Mouse (Mus musculus) megakaryocyte-erythroid progenitor cell, adult 5-6 weeks (primary cell): ENCODE results near the gene Aoc2. TPM values are rescaled to one million over a fixed set of nuclear protein-coding genes. Genes with fewer than 3 reads are reported as not detected.

Experiments
- ATAC-seq: replicated peaks from 2 replicates; pipeline ENCODE4 v1.8.0; 2016; ENCODE audit warnings: mild to moderate bottlenecking, inconsistent platforms; ENCODE audit not compliant: severe bottlenecking, poor library complexity, low FRiP score, low TSS enrichment
- total RNA-seq, 2 experiments: library from RNA; stranded (forward) in 1 of 2; stranded (reverse) in 1 of 2; fragments of 200-1000, 215-1000 nt in 1 of 2; fragments of >200 nt in 1 of 2; fragmentation: Nextera tagmentation in 1 of 2; gene quantifications; 2 replicates each; pipeline ENCODE4 v1.2.3; 2014 to 2017

Aoc2 gene
- total RNA-seq (2014; fragmentation: Nextera tagmentation) (7.6 and 11.5 TPM in 2 replicates), total RNA-seq (2017) (1.9 and 2.9 TPM in 2 replicates)

- no peak for ATAC-seq
Observed at GRCm38 (mm10) chr11:101324763-101325162, at the start of gene Aoc2. Gene Aoc2, plus strand, starts transcription at chr11:101325063.

GRCm38 (mm10) chr11:101275309-101275708 is 49.6 kb upstream of the Aoc2 start:
- no peak for ATAC-seq

GRCm38 (mm10) chr11:101276319-101277070 is 48.4 kb upstream of the Aoc2 start:
- ATAC-seq, result no peak

GRCm38 (mm10) chr11:101277381-101278222 is 47.3 kb upstream of the Aoc2 start:
- no peak for ATAC-seq

GRCm38 (mm10) chr11:101278223-101279192 is 46.4 kb upstream of the Aoc2 start, which contains the start of the genes Cntd1 and Coa3:
Gene Cntd1, plus strand, starts transcription at chr11:101279012.
Gene Coa3, minus strand, starts transcription at chr11:101279114.
- peak; percentile 95 for ATAC-seq

- 0 out of 2 replicates have a peak, but pooled peaks have one; percentile 23 for ATAC-seq
Observed at GRCm38 (mm10) chr11:101279193-101279569, 45.7 kb upstream of the Aoc2 start.

GRCm38 (mm10) chr11:101280837-101281236 is 44.0 kb upstream of the Aoc2 start:
- no peak for ATAC-seq

- no peak for ATAC-seq
Observed at GRCm38 (mm10) chr11:101282896-101283295, 42.0 kb upstream of the Aoc2 start.

GRCm38 (mm10) chr11:101283805-101284204 is 41.1 kb upstream of the Aoc2 start:
- ATAC-seq, result no peak

GRCm38 (mm10) chr11:101287306-101287705 is 37.6 kb upstream of the Aoc2 start:
- ATAC-seq, result no peak

- ATAC-seq, result no peak
Observed at GRCm38 (mm10) chr11:101291231-101291630, 33.6 kb upstream of the Aoc2 start.

GRCm38 (mm10) chr11:101295191-101295590 is 29.7 kb upstream of the Aoc2 start:
- ATAC-seq, result no peak

- no peak for ATAC-seq
Observed at GRCm38 (mm10) chr11:101300881-101301280, 24.0 kb upstream of the Aoc2 start.

- peak; percentile 54 for ATAC-seq
Observed at GRCm38 (mm10) chr11:101301299-101302003, 23.4 kb upstream of the Aoc2 start.

GRCm38 (mm10) chr11:101302004-101302798 is 22.7 kb upstream of the Aoc2 start, which contains the start of gene Becn1:
Gene Becn1, minus strand, starts transcription at chr11:101302286.
- ATAC-seq, result peak; percentile 96

- ATAC-seq, result 0 out of 2 replicates have a peak, but pooled peaks have one; percentile 34
Observed at GRCm38 (mm10) chr11:101307744-101308143, 17.1 kb upstream of the Aoc2 start.

GRCm38 (mm10) chr11:101311083-101311482 is 13.8 kb upstream of the Aoc2 start:
- no peak for ATAC-seq

GRCm38 (mm10) chr11:101312150-101312549 is 12.7 kb upstream of the Aoc2 start:
- ATAC-seq, result no peak
